Mouse (Mus musculus) forebrain, embryonic 14.5 days (tissue): ENCODE measurements around the gene Dmap1. TPM values are rescaled to one million over a fixed set of nuclear protein-coding genes. Genes with fewer than 3 reads are reported as not detected.
A peak's percentile ranks its signal among the peaks of the same experiment; 100 is the strongest.

Source experiments
- ATAC-seq: fragments of 200-750 bp; cut with Nextera tagmentation; 2 replicates; pipeline ENCODE4 v1.8.0; 2017; ENCODE audit warnings: mild to moderate bottlenecking, moderate library complexity
- DNase-seq: peaks from one replicate; pipeline ENCODE4 v3.0.0-alpha.2; 2015; ENCODE audit warnings: low spot score
- H3K27ac ChIP-seq: fragments of 300-500 bp; sonication (generic); 2 replicates; pipeline ENCODE4 v1.5.1; 2014; ENCODE audit warnings: low read depth, mild to moderate bottlenecking, control low read depth, low read length, moderate library complexity
- H3K27me3 ChIP-seq: fragments of 300-500 bp; sonication (generic); replicated peaks from 2 replicates; pipeline ENCODE4 v1.6.1; 2014; ENCODE audit warnings: low read length, control low read depth, mixed read lengths; ENCODE audit not compliant: control insufficient read depth, insufficient read depth
- H3K36me3 ChIP-seq: fragments of 300-500 bp; sonication (generic); 2 replicates; pipeline ENCODE4 v1.6.1; 2014; ENCODE audit warnings: low read length, control low read depth; ENCODE audit not compliant: control insufficient read depth, insufficient read depth
- H3K4me1 ChIP-seq: fragments of 300-500 bp; sonication (generic); 2 replicates; pipeline ENCODE4 v1.6.1; 2014; ENCODE audit warnings: antibody characterized with exemption, low read length, control low read depth; ENCODE audit not compliant: control insufficient read depth, insufficient read depth
- H3K4me2 ChIP-seq: fragments of 300-500 bp; sonication (generic); 2 replicates; pipeline ENCODE4 v1.6.1; 2014; ENCODE audit warnings: mild to moderate bottlenecking, control low read depth, low read length
- H3K4me3 ChIP-seq: fragments of 300-500 bp; sonication (generic); 2 replicates; pipeline ENCODE4 v1.5.1; 2014; ENCODE audit warnings: low read depth, low read length, control low read depth
- H3K9ac ChIP-seq: fragments of 300-500 bp; sonication (generic); 2 replicates; pipeline ENCODE4 v1.6.1; 2014; ENCODE audit warnings: mild to moderate bottlenecking, low read length, control low read depth, moderate library complexity
- H3K9me3 ChIP-seq: fragments of 300-500 bp; sonication (generic); replicated peaks from 2 replicates; pipeline ENCODE4 v1.6.1; 2016; ENCODE audit warnings: low read length, control low read depth, mixed read lengths; ENCODE audit not compliant: control insufficient read depth
- WGBS: fragments of 180-500 bp; shearing (Covaris S2); extraction: QIAGEN DNeasy Blood & Tissue Kit; methylation state at CpG from one replicate; pipeline ENCODE4 v1.1.7; 2014; 5-methylcytosine and 5-hydroxymethylcytosine counted together
- polyA plus RNA-seq: library from polyadenylated mRNA; unstranded; fragments of >200 nt; fragmentation: Nextera tagmentation; extraction: Ambion mirVana; gene quantifications from 2 replicates; pipeline ENCODE4 v1.2.1, GENCODE M21; 2014

Gene Dmap1
- polyA plus RNA-seq, 1 experiment from 2014 or later = 97.6 TPM

GRCm38 (mm10) chr4:117651626-117652101 is 30.4 kb downstream of the Dmap1 start:
- H3K4me1 ChIP-seq = peaks cover 56% of the 10 kb centered on the region
- H3K27me3 ChIP-seq = no peaks in the 10 kb centered on the region
- 0 out of 2 replicates have a peak overlapping the region, but pooled peaks have one; percentile 1 for H3K9ac ChIP-seq
- H3K4me2 ChIP-seq = no peak overlapping the region
- no peak overlapping the region for H3K4me3 ChIP-seq
- 10% methylated on average over 8 of the region's 8 CpGs for WGBS
- H3K36me3 ChIP-seq = no peaks in the 10 kb centered on the region
- H3K9me3 ChIP-seq = no peaks in the 10 kb centered on the region
- DNase-seq (peak; percentile 70), ATAC-seq (peak; percentile 33; the same call in 1 of the 2 replicates)
- peak overlapping the region; percentile 49 for H3K27ac ChIP-seq

- peak; percentile 43 for DNase-seq
- no peak for ATAC-seq
- Histone ChIP-seq H3K9me3 (no peaks in the 10 kb centered on the region), H3K36me3 (no peaks in the 10 kb centered on the region), H3K4me1 (peaks cover 52% of the 10 kb centered on the region), H3K27me3 (no peaks in the 10 kb centered on the region), H3K9ac (peak overlapping the region; percentile 48), H3K27ac (peak overlapping the region; percentile 88), H3K4me2 (peak overlapping the region; percentile 13; the same call in 1 of the 2 replicates), H3K4me3 (no peak overlapping the region)
- WGBS = 13% methylated on average over 23 of the region's 23 CpGs
Observed at GRCm38 (mm10) chr4:117646926-117647755, 34.9 kb downstream of the Dmap1 start.

- Histone ChIP-seq H3K4me3 (no peak overlapping the region), H3K27me3 (no peaks in the 10 kb centered on the region), H3K9ac (peak overlapping the region; percentile 48), H3K36me3 (0 out of 2 replicates have a peak, but pooled peaks cover 1% of the 10 kb centered on the region), H3K4me2 (0 out of 2 replicates have a peak overlapping the region, but pooled peaks have one; percentile 13), H3K27ac (peak overlapping the region; percentile 88), H3K9me3 (no peaks in the 10 kb centered on the region), H3K4me1 (peaks cover 48% of the 10 kb centered on the region)
- WGBS = 41% methylated on average over 8 of the region's 8 CpGs
- ATAC-seq = no peak
- no peak for DNase-seq
Observed at GRCm38 (mm10) chr4:117646496-117646895, 35.6 kb downstream of the Dmap1 start.

DNA sequence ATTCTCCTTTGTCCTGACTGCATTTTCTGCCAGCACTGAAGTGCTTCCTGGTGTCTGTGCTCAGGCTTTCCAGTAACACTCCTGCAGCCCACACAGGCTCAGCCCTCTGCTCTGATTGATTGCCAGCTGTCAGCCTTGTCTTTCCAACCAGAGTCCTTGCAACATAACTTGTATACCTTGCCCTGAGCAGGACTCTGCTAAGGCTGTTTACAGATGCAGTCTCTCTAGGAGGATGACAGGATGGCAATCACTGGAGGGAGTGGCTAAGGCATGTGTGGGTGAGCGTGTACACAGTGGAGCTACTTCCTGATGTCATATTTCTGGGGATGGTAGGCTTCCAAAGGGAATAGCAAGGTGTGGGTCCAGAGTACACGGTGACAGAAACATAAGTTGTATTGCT is 36.2 kb downstream of the Dmap1 start:
- Histone ChIP-seq H3K4me1 (peaks cover 48% of the 10 kb centered on the region), H3K27ac (peak overlapping the region; percentile 88), H3K27me3 (no peaks in the 10 kb centered on the region), H3K4me3 (no peak overlapping the region), H3K9ac (0 out of 2 replicates have a peak overlapping the region, but pooled peaks have one; percentile 48), H3K9me3 (no peaks in the 10 kb centered on the region), H3K4me2 (no peak overlapping the region), H3K36me3 (0 out of 2 replicates have a peak, but pooled peaks cover 4% of the 10 kb centered on the region)
- 0 out of 2 replicates have a peak, but pooled peaks have one; percentile 4 for ATAC-seq
- WGBS = 70% methylated on average over 2 of the region's 2 CpGs
- no peak for DNase-seq

- Histone ChIP-seq H3K36me3 (0 out of 2 replicates have a peak, but pooled peaks cover 4% of the 10 kb centered on the region), H3K4me3 (no peak overlapping the region), H3K9me3 (no peaks in the 10 kb centered on the region), H3K4me1 (peaks cover 48% of the 10 kb centered on the region), H3K9ac (peak overlapping the region; percentile 22), H3K27ac (peak overlapping the region; percentile 88), H3K4me2 (peak overlapping the region; percentile 40), H3K27me3 (no peaks in the 10 kb centered on the region)
- 11% methylated on average over 22 of the region's 22 CpGs for WGBS
- DNase-seq (peak; percentile 88), ATAC-seq (peak; percentile 91)
Observed at GRCm38 (mm10) chr4:117645031-117645435, 37.0 kb downstream of the Dmap1 start.

GRCm38 (mm10) chr4:117641804-117642203 is 40.3 kb downstream of the Dmap1 start:
- DNase-seq (no peak), ATAC-seq (no peak)
- Histone ChIP-seq H3K27ac (no peak overlapping the region), H3K27me3 (no peaks in the 10 kb centered on the region), H3K9me3 (no peaks in the 10 kb centered on the region), H3K9ac (no peak overlapping the region), H3K4me2 (no peak overlapping the region), H3K36me3 (0 out of 2 replicates have a peak, but pooled peaks cover 4% of the 10 kb centered on the region), H3K4me3 (no peak overlapping the region), H3K4me1 (peaks cover 34% of the 10 kb centered on the region)
- 95% methylated on average over 1 of the region's 1 CpGs for WGBS

DNA sequence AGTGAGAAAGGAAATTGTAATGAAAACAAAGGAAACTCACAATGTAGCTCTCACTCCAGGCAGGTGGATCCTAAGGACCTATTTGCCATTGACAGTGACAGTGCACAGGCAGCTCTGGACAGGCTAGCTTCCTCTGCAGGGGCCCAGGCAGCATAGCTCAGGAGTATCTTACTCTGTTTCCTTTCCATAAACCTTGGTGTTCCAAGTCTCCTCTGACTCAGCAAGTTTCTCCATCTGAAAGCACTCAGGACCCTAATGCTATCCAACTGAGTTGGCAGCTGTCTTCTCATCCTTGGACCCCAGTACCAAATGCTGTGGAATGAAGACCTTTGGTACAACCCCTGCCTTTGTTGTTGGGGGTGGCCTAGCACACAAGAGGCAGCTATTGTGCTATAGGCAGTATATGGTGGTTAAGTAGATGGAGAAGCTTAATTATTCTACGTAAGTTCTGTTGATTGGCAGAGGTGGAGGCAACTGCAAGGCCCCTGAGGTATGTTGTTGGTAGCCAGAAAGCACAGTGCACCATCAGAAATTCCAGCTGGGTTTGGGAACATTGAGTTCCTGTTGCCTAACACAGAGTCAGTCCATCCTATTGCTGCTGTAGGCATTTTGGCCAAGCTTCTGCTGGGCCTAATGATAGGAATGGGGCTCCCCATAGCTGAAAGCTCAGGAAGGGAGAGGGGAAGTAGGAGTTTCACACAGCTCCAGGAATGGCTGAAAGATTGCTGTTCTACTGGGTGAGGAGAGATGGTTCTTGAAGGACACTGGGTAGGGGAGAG is 41.0 kb downstream of the Dmap1 start:
- Histone ChIP-seq H3K27me3 (no peaks in the 10 kb centered on the region), H3K4me2 (no peak overlapping the region), H3K36me3 (0 out of 2 replicates have a peak, but pooled peaks cover 4% of the 10 kb centered on the region), H3K9ac (no peak overlapping the region), H3K9me3 (no peaks in the 10 kb centered on the region), H3K27ac (no peak overlapping the region), H3K4me3 (no peak overlapping the region), H3K4me1 (peaks cover 31% of the 10 kb centered on the region)
- DNase-seq (no peak), ATAC-seq (no peak)
- 84% methylated on average over 1 of the region's 1 CpGs for WGBS

DNA sequence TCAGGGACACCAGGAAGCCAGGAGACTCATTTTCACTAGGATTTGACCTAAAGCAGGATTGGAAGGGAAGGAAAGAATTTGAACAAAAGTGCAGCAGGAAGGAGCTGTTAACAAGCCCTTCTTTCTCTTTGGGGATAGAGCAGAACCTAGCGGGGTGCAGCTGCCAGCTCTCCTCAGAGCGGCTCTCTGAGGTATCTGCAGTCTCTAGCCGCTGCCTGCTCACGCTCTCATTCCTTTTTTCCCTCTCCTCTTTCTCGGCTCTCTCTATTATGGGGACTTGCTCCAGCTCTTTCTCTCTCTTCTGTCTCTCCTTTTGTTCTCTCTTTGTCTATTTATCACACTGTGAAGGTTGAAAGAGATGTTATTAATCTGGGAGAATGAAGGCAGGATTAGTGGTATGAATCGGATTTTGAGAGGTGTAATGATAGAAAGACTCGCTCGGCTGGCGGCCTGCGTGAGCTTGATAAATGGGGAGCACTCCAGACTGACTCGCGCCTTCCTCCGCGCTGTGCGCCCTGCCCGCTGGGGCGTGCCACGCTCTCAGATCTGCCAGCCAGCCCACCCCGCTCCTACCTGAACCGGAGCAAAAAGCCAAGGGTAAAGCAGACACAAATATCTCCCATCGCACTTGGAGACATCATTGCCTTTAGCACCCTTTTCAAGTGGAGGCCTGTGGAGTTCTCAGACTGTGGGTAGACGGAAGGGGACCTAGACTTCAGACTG is 45.0 kb downstream of the Dmap1 start:
- DNase-seq (peak; percentile 64), ATAC-seq (peak; percentile 75)
- Histone ChIP-seq H3K4me1 (peaks cover 14% of the 10 kb centered on the region), H3K4me3 (no peak overlapping the region), H3K9me3 (no peaks in the 10 kb centered on the region), H3K9ac (peak overlapping the region; percentile 42), H3K27me3 (no peaks in the 10 kb centered on the region), H3K36me3 (0 out of 2 replicates have a peak, but pooled peaks cover 4% of the 10 kb centered on the region), H3K27ac (peak overlapping the region; percentile 61), H3K4me2 (peak overlapping the region; percentile 8; the same call in 1 of the 2 replicates)
- 12% methylated on average over 22 of the region's 22 CpGs for WGBS
